Mouse (Mus musculus) splenic B cell, adult 2 months (primary cell): ENCODE results near the gene Wiz.

Source experiments
- DNase-seq: peaks from one replicate; pipeline ENCODE4 v3.0.0-alpha.2; 2011; ENCODE audit warnings: low read depth, low spot score
- H3K27me3 ChIP-seq: 2 replicates; pipeline ENCODE4 v1.6.1; 2012; ENCODE audit warnings: mild to moderate bottlenecking, low read length, moderate library complexity, mixed read lengths; ENCODE audit not compliant: control insufficient read depth, poor library complexity, insufficient read depth, severe bottlenecking
- H3K36me3 ChIP-seq: 2 replicates; pipeline ENCODE4 v1.6.1; 2012; ENCODE audit warnings: mild to moderate bottlenecking, low read length, moderate library complexity, mixed read lengths; ENCODE audit not compliant: control insufficient read depth, poor library complexity, insufficient read depth, severe bottlenecking

Gene Wiz

DNA sequence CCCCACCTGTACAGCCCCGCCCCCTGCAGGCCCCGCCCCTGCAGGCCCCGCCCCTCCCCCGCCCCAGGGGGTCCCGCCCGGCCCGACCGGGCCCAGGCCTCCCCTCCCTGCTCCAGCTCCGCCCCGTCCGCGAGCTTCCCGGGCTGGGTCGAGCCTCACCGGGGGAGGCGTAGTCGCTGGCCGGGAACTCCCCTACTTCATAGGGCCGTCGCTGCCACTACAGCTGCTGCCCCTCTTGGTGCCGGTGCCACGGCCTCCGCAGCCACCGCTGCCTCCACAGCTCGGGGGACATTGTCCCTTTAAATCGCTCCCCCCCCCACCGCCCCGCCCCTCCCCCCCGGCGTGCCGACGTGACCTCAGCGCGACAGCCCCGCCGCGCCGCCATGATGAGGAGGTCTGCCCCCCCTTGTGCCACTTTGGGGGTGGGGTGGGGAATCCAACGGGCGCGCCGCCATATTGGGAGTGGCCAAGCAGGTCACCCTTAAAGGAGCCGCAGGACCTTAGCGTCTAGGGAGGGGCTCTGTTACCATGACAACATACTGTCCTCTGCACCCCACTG, at the start of gene Wiz:
Gene Wiz (minus strand): TSS at position 339 of the 559 bp plus-strand sequence.
- H3K36me3 ChIP-seq: peaks cover 15% of the 10 kb centered on the region
- DNase-seq: peak; percentile 93

DNA sequence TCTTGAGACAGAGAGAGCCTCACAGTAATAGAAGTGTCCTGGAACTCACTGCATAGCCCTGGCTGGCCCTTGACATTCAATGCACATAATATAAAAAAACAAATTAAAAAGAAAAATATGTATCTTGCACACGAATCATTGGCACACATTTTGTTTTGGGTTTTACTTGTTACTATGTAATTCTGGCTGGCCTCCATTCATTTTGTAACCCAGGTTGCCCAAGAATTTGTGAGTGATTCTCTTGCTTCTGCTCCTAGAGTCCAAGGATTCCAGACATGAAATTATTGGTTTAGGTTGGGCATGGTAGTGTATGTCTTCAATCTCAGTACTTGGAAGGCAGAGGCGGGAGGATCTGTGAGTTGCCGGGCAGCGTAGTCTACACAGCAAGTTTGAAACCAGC, 47.9 kb upstream of the Wiz start:
- Histone ChIP-seq H3K36me3 (no peaks in the 10 kb centered on the region), H3K27me3 (no peaks in the 10 kb centered on the region)
- DNase-seq: no peak

More for the DNA sequence above, at the start of gene Wiz:
- no peaks in the 10 kb centered on the region for H3K27me3 ChIP-seq

DNA sequence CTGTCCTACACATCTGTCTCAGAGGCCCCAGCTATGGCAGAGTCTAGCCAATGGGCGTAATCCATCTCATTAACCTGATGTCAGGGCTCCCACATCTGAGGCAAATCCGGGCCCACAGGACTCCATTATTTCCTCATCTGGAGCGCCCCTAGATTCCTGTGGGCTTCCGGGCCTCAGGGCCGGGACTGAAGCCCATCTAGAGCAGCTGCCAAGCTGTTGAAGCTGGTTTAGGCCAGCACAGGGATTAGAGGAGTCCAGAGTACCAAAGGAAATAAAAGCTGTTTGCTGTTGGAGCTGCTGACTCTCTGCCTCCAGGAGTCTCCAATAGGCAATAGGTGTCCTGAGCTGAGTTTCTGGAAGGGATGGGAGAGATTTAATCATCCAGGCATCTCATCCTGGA, 45.9 kb upstream of the Wiz start:
- no peak for DNase-seq
- H3K36me3 ChIP-seq: no peaks in the 10 kb centered on the region

DNA sequence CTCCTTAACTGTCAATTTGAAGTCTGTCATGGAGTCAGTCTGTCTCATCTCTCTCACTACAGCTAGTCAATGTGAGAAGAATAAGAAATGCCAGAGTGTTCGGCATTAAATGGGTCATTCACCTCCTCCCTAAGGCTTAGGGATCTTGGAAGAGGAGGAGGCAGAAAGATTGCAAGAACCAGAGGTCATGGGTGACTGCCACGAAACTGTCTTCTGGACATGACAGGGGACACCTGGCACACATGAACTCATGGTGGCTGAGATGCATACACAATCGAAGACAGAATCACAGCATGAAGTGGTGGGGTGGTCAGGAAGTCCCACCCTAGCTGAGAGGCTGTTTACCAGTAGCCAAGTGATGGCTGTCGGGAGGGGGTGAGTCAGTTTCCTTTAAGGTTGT, 45.1 kb upstream of the Wiz start:
- no peaks in the 10 kb centered on the region for H3K36me3 ChIP-seq
- no peak for DNase-seq
- H3K27me3 ChIP-seq: no peaks in the 10 kb centered on the region

More for the DNA sequence above, 45.9 kb upstream of the Wiz start:
- H3K27me3 ChIP-seq: no peaks in the 10 kb centered on the region

DNA sequence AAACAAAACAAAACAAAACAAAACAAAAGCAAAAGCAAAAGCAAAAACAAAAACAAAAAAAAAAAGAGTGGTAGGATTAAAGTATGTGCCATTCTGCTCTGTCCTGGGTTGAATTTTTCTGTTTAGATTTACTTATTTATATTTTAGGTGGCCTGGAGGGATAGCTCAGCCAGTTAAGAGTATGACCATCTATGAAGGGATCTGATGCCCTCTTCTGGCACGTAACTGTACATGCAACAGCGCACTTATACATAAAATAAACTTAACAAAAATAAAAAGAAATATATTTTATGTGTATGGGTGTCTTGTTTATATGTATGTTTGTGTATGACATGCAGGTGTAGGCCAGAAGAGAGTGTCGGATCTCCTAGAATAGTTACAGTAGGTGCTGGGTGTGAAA, 42.7 kb upstream of the Wiz start:
- no peaks in the 10 kb centered on the region for H3K36me3 ChIP-seq
- DNase-seq: peak; percentile 82
- H3K27me3 ChIP-seq: no peaks in the 10 kb centered on the region

DNA sequence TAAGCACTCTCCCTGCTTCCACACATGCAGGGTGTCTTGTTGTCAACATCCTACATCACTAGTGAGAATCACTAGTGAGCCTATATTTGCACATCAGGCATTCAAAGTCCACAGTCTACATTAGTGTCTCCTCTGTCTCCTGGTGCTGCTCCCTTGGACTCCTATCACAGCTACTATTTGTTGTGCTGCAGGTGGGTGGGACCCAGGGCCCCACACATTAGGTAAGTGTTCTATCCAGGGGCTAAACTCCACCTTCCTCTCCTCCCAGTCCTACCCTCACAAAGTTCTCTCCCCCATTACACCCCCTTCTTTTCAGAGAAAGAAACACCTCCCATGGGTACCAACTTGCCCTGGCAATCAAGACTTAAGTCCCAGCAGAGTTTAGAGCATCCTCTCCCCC, 37.4 kb upstream of the Wiz start:
- DNase-seq: no peak
- Histone ChIP-seq H3K36me3 (no peaks in the 10 kb centered on the region), H3K27me3 (no peaks in the 10 kb centered on the region)

DNA sequence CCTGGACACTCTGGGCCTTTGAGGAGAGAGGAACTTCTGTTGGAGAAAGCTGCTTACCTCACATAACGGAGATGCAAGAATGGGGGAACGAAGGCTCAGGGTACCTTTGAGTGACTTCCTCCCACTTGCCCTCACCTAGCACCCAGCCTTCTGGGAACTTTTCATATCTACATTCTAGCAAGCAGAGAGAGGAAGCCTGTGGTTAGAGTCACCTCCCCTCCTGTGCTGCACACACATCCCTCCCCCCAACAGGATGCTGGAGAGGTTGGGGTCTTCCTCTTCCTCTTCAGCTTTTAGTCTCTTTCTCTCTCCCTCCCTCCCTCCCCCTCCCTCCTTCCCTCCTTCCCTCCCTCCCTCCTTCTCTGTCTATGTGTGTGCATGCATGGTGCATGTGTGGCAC, 34.8 kb upstream of the Wiz start, which contains the start of gene Pglyrp2:
Gene Pglyrp2 (minus strand): TSS at position 134 of the 400 bp plus-strand sequence.
- Histone ChIP-seq H3K36me3 (0 out of 2 replicates have a peak, but pooled peaks cover 4% of the 10 kb centered on the region), H3K27me3 (no peaks in the 10 kb centered on the region)
- peak; percentile 63 for DNase-seq

DNA sequence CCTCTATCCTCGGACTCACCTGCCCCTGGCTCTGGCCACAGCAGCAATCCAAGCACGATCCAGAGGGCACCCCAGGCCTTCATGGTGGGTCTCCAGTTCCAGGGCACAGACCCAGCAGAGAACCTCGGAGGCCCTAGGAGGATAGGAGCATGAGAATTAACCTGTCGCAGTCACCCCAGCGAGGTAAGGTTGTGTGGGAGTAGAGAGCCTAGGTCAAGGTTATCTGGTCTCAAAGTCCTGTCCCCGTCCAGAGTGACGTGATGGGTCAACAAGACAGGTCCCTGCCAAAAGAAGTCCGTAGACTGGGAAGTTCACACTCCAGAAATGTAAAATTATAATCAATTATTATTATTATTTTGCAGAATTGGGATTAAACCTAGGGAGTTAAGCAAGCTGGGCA, 31.5 kb upstream of the Wiz start:
- Histone ChIP-seq H3K27me3 (no peaks in the 10 kb centered on the region), H3K36me3 (peaks cover 16% of the 10 kb centered on the region)
- no peak for DNase-seq

DNA sequence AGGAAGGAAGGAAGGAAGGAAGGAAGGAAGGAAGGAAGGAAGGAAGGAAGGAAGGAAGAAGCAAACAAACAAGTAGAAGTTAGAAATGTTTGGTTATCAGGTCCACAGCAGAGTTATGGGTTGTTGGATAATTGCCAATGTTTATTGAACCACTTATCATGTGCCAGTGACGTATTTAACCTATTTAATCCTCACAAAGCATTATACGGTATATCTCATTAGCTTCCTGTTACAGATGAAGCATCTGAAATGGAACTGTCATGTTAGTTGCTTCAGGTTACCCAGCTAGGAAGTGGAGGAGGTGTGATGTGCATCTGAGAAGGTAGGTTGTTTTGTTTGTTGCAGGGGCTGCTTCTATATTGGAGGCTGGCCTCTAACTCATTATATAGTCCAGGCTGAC, 30.8 kb upstream of the Wiz start:
- Histone ChIP-seq H3K27me3 (no peaks in the 10 kb centered on the region), H3K36me3 (peaks cover 16% of the 10 kb centered on the region)
- no peak for DNase-seq

DNA sequence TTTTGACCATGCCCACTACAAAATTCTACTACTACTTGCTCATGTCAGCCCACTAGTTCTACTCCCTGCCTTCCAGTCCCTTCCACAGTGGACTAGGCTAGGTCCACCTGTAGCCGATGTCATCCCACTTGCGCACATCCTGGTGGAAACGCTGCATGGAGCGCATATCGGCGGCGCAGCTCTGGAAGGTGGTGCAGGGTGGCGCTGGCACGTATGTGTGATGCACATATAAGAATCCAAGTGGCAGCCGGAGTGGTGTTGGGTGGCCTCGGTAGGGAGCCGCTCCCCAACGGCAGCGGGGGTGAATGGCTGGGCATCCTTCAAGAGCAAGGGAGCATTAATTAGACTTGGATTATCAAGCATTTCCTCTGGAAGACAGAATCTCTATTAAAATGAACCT, 27.5 kb upstream of the Wiz start:
- no peak for DNase-seq
- Histone ChIP-seq H3K36me3 (peaks cover 20% of the 10 kb centered on the region), H3K27me3 (no peaks in the 10 kb centered on the region)

DNA sequence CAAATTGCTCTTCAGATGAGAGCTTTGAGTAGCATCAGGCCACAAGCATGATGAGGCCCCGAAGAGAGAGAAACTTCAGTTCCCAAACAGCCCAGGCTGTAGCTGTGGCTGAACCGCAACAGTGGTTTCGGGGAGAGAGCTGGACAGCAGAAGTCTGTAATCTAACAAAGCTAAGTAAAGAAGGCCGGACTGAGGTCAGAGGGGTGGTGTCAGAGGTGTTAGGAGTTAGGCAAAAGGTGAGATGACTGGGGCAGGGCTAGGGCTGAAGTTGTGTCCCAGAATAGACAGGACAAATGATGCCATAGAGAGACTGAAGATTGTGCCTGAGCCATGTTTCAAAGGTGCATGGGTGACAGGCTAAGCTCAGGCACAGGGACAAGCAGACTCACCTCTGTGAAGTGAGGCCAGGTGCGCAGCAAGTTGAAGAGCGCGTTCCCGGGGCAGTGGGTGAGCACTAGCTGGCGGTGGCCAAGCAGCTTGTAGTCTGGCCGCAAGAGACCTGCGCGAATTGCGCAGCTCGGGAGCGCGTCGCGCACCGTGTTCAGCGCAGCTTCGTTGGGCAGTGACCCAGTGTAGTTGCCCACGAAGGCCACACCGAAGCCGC, 26.3 kb upstream of the Wiz start:
- H3K36me3 ChIP-seq: peaks cover 19% of the 10 kb centered on the region
- no peaks in the 10 kb centered on the region for H3K27me3 ChIP-seq
- DNase-seq: no peak

DNA sequence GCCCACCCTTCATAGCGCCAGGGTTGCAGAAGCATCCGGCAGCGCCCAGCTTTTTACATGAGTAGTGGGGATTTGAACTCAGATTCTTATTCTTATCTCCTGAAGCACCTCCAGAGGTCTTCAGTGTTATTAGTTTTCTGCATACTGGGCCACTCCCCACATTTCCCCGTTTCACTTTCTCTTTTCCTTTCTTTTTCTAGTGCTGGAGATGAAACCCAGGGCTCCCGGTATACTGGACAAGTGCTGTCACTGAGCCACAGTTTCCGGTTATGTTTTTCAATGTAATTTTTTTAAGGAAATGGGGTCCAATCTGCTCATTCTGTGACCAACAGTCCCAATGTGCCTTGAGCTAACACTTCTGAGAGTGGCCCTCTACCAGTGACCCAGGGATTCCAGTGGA, 22.7 kb upstream of the Wiz start:
- no peak for DNase-seq

DNA sequence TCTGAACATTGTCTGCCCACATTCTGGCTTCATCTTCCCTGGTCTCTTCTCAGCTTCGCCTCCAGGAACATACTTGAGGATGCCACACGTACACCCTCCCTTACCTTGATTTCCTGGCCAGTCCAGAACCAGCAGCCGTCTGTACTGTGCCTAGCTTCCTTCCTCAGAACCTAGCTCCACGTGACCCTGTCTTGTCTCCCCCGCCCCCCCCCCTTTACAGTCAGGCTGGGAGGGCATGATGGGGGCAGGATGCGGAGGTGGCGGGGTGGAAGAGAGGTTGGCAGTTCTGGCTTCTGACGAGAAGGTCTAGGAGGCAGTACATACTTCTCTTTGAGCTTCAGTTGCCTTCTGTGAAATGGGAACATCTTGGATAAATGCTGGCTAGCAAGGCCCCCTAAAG, 14.2 kb upstream of the Wiz start, which contains the start of gene Rasal3:
Gene Rasal3 (minus strand): TSS at position 167 of the 400 bp plus-strand sequence.
- Histone ChIP-seq H3K27me3 (no peaks in the 10 kb centered on the region), H3K36me3 (peaks cover 3% of the 10 kb centered on the region; the same call in 1 of the 2 replicates)
- peak; percentile 81 for DNase-seq

More for the DNA sequence above, 22.7 kb upstream of the Wiz start:
- Histone ChIP-seq H3K27me3 (no peaks in the 10 kb centered on the region), H3K36me3 (peaks cover 8% of the 10 kb centered on the region; the same call in 1 of the 2 replicates)

DNA sequence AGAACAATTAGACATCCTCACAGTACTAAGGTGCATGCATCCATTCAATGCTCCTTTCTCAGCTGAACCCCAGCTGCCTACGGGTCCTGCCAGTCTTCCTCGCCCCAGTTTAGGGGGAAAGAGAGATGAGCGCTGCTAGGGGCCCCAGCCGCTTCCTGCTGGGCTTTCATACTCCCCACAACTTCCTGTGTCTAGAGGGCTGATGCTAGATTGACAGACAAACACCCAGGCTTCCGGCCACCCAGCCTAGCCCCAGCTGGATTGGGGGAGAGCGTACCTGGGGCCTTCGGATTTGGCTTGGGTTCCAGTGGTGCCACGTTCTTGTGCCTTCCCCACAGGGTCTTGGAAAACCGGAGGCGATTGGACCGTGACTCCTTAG, 13.5 kb upstream of the Wiz start:
- peak; percentile 60 for DNase-seq
- Histone ChIP-seq H3K27me3 (no peaks in the 10 kb centered on the region), H3K36me3 (peaks cover 5% of the 10 kb centered on the region)

DNA sequence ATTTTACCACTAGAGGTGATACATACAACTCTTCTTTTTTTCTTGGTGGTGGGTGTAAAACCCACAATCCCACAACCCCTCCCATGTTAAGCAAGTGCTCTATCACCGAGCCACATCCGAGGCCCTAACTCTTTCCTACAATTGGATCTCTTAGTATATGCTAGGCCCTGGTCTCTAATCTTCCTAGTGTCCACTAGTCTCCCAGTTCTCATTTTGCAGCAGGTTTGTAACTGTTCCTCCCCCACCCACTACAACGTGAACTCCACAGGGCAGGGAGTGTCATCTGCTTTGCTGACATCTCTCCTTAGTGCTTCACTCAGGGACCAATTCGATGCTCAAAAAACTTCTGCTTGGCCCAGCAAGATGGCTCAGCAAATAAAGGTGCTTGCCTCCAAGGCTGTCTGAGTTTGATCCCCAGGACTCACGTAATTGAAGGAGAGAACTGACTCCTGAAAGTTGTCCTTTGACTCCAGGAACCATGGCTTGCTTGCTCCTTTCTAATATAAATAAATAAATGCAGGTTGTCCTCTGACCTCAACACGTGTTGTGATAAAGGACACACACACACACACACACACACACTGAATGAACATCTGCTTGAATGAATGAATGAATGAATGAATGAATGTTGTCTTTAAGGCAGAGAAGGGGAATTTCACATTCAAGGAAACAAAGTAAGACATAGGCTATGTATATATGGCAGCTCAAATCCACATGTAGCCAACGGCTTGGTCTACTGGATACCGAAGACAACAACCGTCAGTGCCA, 13.0 kb upstream of the Wiz start:
- DNase-seq: no peak
- Histone ChIP-seq H3K36me3 (peaks cover 8% of the 10 kb centered on the region), H3K27me3 (no peaks in the 10 kb centered on the region)
